Mouse (Mus musculus) E14TG2a.4 (cell line): ENCODE results near the gene Asb4.

Experiments
- CTCF ChIP-seq: conservative IDR thresholded peaks from 2 replicates; pipeline ENCODE4 v1.5.1; 2014; ENCODE audit warnings: low read length
- POU5F1 ChIP-seq: IDR thresholded peaks from 2 replicates; pipeline ENCODE4 v1.6.1; 2014; ENCODE audit warnings: low read length, borderline replicate concordance

- TF ChIP-seq CTCF = no peak
- no peak for TF ChIP-seq POU5F1
Observed at GRCm38 (mm10) chr6:5442316-5443085, 59.3 kb downstream of the Asb4 start.
